Mouse (Mus musculus) cerebellum, adult (tissue): ENCODE data around the gene Glcci1.

Source experiments
- ATAC-seq: cut with Nextera tagmentation; 2 replicates; pipeline ENCODE4 v1.9.2; 2017; ENCODE audit warnings: mild to moderate bottlenecking, moderate library complexity, mixed read lengths; ENCODE audit not compliant: insufficient number of reproducible peaks, low FRiP score, low TSS enrichment

Gene Glcci1

GRCm38 (mm10) chr6:8509551-8509950, at the start of gene Glcci1:
Glcci1 (plus strand) TSS chr6:8509600.
- peak; percentile 36 for ATAC-seq

GRCm38 (mm10) chr6:8462447-8462846, 47.0 kb upstream of the Glcci1 start:
- no peak for ATAC-seq

- ATAC-seq = no peak
Observed at GRCm38 (mm10) chr6:8465388-8465787, 44.0 kb upstream of the Glcci1 start.

- ATAC-seq = no peak
Observed at GRCm38 (mm10) chr6:8465985-8466384, 43.4 kb upstream of the Glcci1 start.

- ATAC-seq = no peak
Observed at GRCm38 (mm10) chr6:8467667-8468337, 41.6 kb upstream of the Glcci1 start.

- ATAC-seq = no peak
Observed at GRCm38 (mm10) chr6:8469918-8470317, 39.5 kb upstream of the Glcci1 start.

- ATAC-seq = no peak
Observed at GRCm38 (mm10) chr6:8472125-8472524, 37.3 kb upstream of the Glcci1 start.

GRCm38 (mm10) chr6:8472915-8473314, 36.5 kb upstream of the Glcci1 start:
- no peak for ATAC-seq

GRCm38 (mm10) chr6:8473498-8473897, 35.9 kb upstream of the Glcci1 start:
- no peak for ATAC-seq

- no peak for ATAC-seq
Observed at GRCm38 (mm10) chr6:8474316-8474715, 35.1 kb upstream of the Glcci1 start.

GRCm38 (mm10) chr6:8474820-8475219, 34.6 kb upstream of the Glcci1 start:
- no peak for ATAC-seq

GRCm38 (mm10) chr6:8479176-8479575, 30.2 kb upstream of the Glcci1 start:
- no peak for ATAC-seq

- ATAC-seq = no peak
Observed at GRCm38 (mm10) chr6:8484437-8485275, 24.7 kb upstream of the Glcci1 start.

- ATAC-seq = no peak
Observed at GRCm38 (mm10) chr6:8485414-8486175, 23.8 kb upstream of the Glcci1 start.

- no peak for ATAC-seq
Observed at GRCm38 (mm10) chr6:8486391-8487043, 22.9 kb upstream of the Glcci1 start.

- no peak for ATAC-seq
Observed at GRCm38 (mm10) chr6:8487044-8487853, 22.2 kb upstream of the Glcci1 start.

GRCm38 (mm10) chr6:8488249-8488648, 21.2 kb upstream of the Glcci1 start:
- no peak for ATAC-seq

GRCm38 (mm10) chr6:8489266-8489665, 20.1 kb upstream of the Glcci1 start:
- ATAC-seq = no peak

GRCm38 (mm10) chr6:8489938-8490585, 19.3 kb upstream of the Glcci1 start:
- no peak for ATAC-seq
